Mouse (Mus musculus): ENCODE measurements around the gene Tapbp. TPM values are rescaled to one million over a fixed set of nuclear protein-coding genes. Genes with fewer than 3 reads are reported as not detected.

Gene Tapbp
- total RNA-seq, 2 experiments from 2014 or later = 30.7 to 34.3 TPM

GRCm38 (mm10) chr17:33919351-33920281, 3.9 kb downstream of the Tapbp start:
- peak; percentile 68 for ATAC-seq (replicated peaks; ENCODE audit: low FRiP score, poor library complexity, severe bottlenecking)

- peak; percentile 61 for ATAC-seq (replicated peaks; ENCODE audit: low FRiP score, poor library complexity, severe bottlenecking)
These were observed 4.8 kb downstream of the Tapbp start for GRCm38 (mm10) chr17:33920282-33921097.

DNA sequence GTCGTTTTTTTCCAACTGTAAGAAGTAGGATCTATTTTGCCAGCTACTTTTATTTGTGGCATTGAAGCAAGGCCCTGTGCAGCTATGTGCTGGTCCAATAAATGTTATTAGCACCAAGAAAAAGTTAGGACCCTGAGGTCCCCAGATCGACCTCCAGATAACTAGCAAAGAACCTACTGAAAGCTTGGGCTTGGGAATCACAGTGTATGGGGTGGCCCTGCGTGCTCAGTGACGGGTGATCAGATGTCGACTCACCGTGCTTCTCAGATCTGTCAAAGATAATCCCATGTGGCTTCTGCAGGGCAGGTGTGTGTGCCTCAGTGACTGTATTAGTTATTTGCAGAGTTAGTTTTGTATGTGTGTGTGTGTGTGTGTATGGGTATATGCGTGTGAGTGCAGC, 5.7 kb downstream of the Tapbp start:
- ATAC-seq (replicated peaks; ENCODE audit: low FRiP score, poor library complexity, severe bottlenecking) = no peak

DNA sequence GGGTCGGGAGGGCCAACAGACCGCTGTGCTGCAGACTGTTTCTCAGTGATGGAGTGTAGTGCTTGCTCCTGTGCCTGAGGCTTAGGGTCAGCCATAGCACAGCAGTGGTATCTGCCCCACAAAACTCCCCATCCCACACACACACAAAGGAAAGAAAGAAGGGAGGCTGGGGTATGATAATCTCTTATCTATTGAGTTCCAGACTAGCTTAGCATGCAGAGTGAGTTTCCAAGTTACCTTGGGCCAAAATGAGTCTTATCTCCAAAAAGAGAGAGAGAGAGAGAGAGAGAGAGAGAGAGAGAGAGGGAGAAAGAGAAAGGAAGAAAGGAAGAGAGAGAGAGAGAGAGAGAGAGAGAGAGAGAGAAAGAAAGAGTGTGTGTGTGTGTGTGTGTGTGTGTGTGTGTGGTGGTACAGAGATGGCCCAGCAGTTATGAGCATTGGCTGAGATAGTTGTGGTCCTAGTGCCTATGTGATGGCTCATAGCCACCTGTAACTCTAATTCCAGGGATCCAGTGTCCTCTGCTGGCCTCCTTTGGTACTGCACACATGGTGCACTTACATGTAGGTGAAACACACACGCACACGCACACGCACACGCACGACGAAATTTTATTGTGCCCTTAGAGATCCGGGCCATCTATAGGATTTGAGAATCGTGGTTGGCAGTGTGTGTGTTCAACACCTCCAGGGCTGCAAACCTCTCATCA, 9.0 kb downstream of the Tapbp start:
- no peak for ATAC-seq (replicated peaks; ENCODE audit: low FRiP score, poor library complexity, severe bottlenecking)

DNA sequence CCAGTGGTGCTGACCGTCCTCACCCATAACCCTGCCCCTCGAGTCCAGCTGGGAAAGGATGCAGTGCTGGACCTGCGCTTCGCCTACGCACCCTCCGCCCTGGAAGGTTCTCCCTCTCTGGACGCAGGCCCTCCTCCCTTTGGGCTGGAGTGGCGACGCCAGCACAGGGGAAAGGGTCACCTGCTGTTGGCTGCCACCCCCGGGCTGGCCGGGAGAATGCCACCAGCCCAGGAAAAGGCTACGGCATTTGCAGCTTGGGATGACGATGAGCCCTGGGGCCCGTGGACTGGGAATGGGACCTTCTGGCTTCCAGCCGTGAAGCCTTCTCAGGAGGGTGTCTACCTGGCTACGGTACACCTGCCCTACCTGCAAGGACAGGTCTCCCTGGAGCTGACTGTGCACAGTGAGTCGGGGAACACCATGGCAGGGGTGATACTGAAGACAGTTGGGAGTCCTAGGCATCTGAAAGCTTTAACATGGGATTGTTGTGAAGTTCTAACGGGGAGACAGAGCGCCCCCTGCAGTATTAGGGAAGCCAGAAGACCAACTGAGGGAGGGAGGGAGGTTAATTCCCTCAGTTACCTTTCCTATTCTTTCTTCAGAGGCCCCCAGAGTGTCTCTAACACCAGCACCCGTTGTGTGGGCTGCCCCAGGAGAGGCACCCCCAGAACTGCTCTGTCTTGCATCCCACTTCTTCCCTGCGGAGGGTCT, 9.9 kb downstream of the Tapbp start:
- no peak for ATAC-seq (replicated peaks; ENCODE audit: low FRiP score, poor library complexity, severe bottlenecking)

GRCm38 (mm10) chr17:33926207-33926932, 10.7 kb downstream of the Tapbp start:
- ATAC-seq (replicated peaks; ENCODE audit: low FRiP score, poor library complexity, severe bottlenecking) = no peak

DNA sequence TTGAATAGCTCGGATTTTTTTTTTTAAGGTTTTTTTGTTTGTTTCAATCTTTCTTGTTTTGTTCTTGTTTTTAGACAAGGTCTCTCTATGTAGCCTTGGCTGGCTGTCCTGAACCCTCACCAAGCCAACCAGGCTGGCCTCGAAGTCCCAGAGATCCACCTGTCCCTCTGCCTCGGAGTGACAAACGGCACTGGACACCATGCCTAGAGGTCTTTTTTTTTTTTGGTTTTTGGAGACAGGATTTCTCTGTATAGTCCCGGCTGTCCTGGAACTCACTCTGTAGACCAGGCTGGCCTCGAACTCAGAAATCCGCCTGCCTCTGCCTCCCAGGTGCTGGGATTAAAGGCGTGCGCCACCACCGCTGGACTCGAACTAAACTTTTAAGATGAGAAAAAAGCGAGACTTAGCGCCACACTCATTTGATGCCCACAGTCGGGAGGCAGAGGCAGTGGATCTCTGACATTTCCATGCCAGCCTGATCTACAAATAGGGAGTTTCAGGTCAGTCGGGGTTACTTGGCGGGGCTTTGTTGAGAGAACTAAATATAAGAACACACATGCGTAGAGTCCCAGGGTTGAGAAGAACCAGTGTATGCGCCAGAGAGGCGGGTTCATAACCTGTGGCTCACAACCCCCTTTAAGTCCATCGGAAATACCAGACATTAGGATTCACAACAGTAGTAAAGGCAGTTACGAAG, 12.7 kb downstream of the Tapbp start:
- ATAC-seq (replicated peaks; ENCODE audit: low FRiP score, poor library complexity, severe bottlenecking) = no peak

DNA sequence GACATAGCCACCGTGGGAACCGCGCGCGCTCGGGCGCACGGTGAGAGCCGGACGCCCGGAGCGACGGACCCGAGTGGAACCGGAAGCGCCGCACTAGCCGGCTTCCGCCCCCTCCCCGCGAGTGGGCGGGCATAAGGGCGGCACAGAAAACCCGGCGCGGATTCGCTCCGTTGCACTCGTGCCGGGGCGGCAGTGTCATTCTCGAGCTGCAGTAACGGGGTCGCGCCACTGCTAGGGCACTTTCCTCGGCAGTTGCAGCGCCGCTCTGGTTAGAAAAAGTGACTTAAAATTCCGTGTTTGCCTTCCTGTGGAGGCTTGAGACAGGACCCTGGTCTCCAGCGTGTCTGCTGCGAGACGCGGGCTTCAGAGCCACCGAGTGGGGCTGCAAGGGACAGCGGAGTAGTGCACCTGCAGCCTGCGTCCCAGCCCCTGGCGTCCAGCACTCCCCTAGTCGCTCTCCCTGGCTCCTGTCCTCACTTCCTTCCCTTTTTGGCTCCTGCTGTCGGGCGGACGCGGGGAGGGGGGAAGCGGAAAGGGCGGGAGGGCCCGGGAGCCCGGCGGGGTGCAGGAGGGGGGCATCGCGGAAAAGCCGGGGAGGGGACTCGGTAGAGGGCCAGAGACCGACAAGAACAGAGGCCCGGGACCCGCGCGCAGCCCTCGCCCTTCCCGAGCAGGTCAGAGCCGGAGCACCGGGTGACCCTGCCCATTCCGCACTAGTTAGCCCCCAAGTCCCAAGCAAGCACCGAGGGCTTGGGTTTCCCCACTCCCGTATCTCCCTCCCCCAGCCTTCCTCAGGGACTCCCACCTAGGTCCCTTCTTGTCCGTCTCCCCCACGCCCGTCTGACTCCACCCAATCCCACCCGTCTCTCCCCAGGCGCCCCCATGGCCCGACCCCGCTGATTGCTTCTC, 13.9 kb downstream of the Tapbp start, which contains the start of gene Rgl2:
Gene Rgl2, plus strand, starts transcription at position 173 of the 909 bp plus-strand sequence.
- ATAC-seq (replicated peaks; ENCODE audit: low FRiP score, poor library complexity, severe bottlenecking) = peak; percentile 89

DNA sequence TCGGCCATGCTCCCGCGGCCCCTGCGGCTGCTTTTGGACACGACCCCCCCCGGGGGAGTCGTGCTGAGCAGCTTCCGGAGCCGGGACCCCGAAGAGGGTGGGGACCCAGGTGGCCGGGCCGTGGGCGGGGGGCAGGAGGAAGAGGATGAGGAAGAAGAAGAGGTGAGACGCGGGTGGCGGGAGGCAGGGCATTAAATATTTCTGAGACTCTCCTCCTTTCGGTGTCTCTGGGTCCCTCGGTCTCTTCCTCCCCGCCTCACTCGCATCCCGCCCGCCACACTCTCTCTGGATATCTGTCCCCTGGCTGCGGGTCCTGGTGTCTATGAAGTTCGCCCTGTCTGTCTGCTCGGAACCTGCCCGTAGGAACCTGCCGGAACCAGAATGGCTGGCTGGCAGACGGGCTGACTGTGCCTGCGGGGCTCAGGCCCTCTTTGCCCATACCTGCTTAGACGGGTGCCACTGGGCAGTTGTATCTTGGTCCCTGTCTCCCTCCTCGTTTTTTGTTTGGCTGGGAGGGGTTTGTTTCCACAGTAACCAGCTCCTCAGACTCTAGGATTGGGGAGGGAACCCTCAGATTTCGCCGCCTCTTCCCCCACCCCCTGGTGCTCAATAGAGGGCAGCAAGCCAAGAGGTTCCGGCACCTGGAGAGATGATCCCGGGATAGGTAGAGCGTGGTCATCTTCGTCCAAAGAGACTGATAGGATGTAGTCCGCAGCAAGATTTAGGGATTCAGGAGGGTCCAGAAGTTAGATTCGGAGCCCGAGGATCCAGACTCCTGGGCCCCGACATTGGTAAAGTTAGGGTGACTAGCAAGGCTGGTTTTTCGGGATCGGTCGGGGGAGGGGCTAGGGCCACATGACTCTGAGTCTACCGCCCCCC, 14.8 kb downstream of the Tapbp start:
- no peak for ATAC-seq (replicated peaks; ENCODE audit: low FRiP score, poor library complexity, severe bottlenecking)

- no peak for ATAC-seq (replicated peaks; ENCODE audit: low FRiP score, poor library complexity, severe bottlenecking)
These were observed 15.6 kb downstream of the Tapbp start for GRCm38 (mm10) chr17:33931159-33931866.

- ATAC-seq (replicated peaks; ENCODE audit: low FRiP score, poor library complexity, severe bottlenecking) = no peak
These were observed 16.2 kb downstream of the Tapbp start for GRCm38 (mm10) chr17:33931947-33932346.

- ATAC-seq (replicated peaks; ENCODE audit: low FRiP score, poor library complexity, severe bottlenecking) = no peak
These were observed 16.7 kb downstream of the Tapbp start for GRCm38 (mm10) chr17:33932448-33932847.

DNA sequence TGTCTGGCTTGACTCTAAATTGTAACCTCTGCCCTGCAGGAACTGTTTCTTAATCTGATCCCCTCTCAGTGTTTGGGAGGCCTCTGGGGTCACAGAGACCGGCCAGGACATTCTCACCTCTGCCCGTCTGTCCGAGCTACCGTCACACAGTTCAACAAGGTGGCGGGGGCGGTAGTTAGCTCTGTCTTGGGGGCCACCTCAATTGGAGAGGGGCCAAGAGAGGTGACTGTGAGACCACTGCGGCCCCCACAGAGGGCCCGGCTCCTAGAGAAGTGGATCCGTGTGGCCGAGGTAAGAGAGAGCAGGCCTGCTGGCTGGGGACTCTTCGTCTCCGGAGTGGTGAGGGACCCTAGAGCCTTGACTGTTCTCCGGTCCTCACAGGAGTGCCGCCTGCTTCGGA, 17.3 kb downstream of the Tapbp start:
- no peak for ATAC-seq (replicated peaks; ENCODE audit: low FRiP score, poor library complexity, severe bottlenecking)

- ATAC-seq (replicated peaks; ENCODE audit: low FRiP score, poor library complexity, severe bottlenecking) = no peak
These were observed 19.8 kb downstream of the Tapbp start for GRCm38 (mm10) chr17:33935422-33936055.

GRCm38 (mm10) chr17:33936993-33937392, 21.3 kb downstream of the Tapbp start:
- no peak for ATAC-seq (replicated peaks; ENCODE audit: low FRiP score, poor library complexity, severe bottlenecking)
